Mouse (Mus musculus) adrenal gland, adult (tissue): ENCODE data around the gene Fkbpl.

Experiments used
- DNase-seq, 2 experiments: peaks; one replicate each; pipeline ENCODE4 v3.0.0; 2022 to 2023; ENCODE audit warnings: low spot score in 1 of 2; ENCODE audit not compliant: inconsistent age in 2 of 2

The Fkbpl gene

DNA sequence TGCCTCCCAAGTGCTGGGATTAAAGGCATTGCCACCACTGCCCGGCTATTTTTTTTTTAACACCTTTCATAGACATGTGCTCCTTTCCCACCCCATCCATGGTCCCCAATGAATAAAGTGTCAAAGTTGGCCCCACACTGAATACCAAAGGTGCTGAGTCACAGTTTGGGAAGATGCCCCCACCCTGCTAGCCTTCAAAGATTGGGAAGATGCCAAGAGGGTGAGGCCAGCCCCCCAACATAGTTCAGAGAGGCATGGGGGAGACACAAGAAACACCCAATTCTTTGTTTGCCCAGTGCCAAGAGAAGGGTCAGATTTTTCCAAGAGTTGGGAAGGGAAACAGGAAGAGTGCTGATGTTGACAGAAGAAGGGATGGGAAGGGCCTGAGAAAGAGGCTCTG is 17.9 kb downstream of the Fkbpl start:
- DNase-seq = no peak

DNA sequence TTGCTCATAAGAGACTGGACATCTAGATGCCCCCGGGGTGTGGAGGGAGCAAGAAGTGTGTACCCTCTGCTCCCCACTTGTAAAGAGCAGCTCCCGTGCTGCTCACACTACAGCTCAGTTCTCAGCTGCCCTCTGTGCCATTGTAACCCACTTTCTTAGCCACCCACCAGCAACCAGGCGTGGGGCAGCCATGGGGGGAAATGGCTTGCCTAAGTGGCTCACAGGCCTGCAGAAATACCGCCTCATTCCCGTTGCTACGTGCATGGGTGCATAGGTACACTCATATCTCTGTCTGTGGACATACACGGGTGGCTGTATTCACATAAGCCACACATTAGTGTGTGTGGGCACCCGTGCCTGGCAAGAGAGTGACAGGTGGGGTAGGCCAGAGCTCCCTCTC is 18.4 kb downstream of the Fkbpl start:
- no peak for DNase-seq

DNA sequence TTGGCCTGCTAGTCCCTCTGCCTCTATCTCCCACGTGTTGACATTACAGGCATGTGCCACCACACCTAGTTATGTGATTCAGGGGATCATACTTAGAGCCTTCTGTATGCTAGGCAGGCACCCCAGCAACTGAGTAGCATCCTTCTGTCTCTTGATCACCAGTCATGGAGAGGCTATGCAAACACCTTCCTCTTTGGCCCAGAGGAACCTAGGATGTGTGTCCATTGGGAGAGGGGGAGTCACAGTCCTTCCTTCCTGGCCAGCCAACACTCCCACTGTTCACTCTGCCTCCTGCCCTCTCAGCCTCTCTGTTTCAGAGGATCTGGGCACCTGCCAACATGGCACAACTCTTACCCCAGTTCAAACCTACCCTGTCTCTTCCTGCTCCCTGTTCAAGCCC is 19.0 kb downstream of the Fkbpl start:
- DNase-seq = no peak

DNA sequence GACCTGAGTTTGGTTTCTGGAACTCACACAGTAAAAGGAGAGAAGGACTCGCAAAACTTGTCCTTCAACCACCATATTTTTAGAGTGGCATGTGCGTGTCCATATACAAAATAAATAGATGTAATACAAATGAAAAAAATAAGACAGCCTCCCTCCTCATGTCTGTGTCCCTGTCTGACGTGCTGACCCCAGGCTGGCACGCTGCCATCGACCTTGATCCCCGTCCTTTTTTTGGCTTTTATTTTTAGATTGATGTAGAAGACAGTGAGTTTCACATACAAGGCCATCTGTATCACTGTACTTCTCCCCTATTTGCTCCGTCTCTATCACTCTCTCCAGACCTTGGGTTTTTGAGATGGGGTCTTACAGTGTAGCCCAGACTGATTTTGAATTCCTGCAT is 19.9 kb downstream of the Fkbpl start:
- DNase-seq = peak; percentile 75 to 79

DNA sequence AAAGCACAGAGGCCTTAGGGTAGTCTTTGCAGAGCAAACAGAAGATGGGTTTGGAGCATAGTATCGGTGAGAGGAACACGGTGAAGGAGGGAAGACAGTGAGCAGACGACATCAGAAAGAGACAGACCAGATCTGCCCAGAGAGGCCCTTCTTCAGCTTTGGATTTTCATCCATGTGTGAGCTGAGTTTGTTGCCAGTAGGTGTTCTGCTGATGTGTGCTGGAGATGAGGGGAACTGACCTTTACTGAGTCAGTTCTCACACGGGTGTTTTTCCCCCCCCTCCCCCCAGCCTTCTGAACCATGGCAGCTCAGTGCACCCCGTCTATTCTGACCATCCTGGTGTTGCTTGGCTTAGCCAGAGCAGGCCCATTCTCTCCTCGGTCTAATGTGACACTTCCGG is 25.7 kb downstream of the Fkbpl start, which contains the start of gene Tnxb:
TSS of gene Tnxb (plus strand) at position 301 of the 400 bp plus-strand sequence.
- no peak for DNase-seq

DNA sequence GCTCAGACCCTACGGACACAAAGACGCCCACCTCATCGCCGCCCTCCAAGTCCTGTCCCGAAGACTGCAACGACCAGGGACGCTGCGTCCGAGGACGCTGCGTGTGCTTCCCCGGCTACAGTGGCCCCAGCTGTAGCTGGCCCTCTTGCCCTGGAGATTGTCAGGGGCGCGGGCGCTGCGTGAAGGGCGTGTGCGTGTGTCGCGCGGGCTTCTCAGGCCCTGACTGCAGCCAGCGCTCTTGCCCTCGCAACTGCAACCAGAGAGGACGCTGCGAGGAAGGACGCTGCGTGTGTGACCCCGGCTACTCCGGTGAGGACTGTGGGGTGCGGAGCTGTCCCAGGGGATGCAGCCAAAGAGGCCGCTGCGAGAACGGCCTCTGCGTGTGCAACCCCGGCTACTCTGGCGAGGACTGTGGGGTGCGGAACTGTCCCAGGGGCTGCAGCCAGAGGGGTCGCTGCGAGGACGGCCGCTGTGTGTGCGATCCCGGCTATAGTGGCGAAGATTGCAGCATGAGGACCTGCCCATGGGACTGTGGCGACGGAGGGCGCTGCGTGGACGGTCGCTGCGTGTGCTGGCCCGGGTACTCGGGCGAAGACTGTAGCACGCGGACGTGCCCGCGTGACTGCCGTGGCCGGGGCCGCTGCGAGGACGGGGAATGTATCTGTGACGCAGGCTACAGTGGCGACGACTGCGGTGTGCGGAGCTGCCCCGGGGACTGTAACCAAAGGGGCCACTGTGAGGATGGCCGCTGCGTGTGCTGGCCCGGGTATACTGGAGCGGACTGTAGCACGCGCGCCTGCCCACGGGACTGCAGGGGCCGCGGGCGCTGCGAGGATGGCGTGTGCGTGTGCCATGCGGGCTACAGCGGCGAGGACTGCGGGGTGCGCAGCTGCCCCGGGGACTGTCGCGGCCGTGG is 26.8 kb downstream of the Fkbpl start:
- no peak for DNase-seq

GRCm38 (mm10) chr17:34672246-34672792 is 27.8 kb downstream of the Fkbpl start:
- no peak for DNase-seq

DNA sequence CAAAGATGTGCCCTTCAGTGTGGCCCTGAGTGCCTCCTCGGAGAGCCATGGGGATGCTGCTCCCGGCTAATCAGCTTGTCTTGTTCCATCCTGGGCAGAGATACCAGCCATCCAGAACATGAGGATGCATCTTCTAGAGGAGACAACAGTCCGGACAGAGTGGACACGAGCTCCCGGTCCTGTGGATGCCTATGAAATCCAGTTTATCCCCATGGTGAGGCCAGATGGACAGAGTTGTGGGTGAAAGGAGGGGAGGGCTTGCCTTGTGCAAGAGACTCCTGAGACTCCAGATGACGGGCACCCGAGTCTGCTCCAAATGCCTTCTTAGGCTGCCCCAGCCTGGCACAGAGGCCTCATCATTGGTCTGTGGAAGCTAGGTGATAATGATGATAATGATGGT is 28.6 kb downstream of the Fkbpl start:
- no peak for DNase-seq

DNA sequence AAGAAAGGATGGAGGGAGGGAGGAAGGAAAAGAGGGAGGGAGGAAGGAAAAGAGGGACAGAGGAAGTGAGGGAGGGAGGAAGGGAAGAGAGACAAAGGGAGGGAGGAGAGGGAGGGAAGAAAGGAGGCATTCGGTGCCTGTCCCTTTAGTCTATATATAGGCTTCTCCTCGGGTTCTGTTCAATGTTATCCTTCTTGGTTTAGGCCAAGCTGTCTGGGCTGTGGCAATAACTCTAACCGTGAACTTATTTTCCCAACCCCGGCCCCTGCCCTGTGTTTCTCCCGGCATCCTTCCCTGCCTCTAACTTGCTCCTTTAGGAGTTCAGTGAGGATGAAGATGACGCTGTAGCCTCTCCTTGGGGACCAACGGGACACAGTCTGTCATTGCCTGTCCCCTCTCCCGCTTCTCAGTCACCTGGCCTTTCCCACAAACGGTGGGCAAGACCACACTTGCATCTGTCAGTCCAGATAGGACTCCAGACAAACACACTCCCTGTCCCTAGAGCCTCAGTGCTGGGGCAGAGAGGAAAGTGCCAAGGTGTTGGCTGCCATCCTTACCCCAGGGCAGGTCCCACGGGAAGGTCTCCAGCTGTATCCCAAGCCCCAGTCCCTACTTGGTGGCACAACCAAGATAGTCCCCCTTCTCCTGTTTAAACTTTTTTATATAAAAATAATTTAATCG is 30.1 kb downstream of the Fkbpl start:
- DNase-seq = no peak

DNA sequence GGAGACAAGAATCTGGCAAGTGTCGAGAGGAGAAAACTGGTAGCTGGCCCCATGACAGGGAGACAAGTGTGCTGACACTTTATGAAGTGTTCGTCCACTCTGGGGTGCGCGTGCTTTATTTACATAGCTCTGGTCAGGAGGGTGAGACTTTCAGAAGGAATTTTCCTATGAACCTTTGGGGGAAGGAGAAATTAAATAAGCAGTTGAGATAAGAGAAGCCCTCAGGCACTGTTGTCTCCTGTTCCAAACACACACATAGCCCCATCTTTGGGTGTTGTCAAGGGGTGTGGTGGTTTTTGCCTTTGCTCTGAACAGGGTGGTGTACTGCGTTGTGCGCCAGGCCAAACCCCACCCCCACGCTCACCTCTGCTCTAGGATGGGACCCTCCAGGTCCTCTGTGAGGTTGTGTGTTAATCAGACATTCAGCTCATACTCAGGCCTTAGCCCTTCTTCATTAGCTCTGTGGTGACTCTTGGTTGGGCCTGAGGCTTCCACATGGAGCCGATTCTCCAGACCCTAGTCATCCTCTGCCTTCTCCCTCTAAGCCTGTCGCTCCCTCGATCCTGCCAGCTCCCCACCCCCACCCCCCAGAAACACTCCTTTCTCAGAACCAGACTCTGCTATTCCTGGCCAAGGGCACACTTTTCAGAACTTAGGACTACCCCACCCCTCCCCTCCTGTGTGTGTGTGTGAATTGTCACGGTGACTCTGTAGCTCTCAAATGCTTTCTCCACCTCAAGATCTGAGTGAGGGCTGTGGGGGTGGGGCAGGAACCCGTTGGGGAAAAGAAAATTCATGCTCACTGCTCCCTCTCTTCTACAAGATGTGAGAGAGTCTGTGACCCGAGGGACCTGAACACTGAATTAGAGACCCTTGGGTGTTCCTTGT is 30.9 kb downstream of the Fkbpl start:
- no peak for DNase-seq

DNA sequence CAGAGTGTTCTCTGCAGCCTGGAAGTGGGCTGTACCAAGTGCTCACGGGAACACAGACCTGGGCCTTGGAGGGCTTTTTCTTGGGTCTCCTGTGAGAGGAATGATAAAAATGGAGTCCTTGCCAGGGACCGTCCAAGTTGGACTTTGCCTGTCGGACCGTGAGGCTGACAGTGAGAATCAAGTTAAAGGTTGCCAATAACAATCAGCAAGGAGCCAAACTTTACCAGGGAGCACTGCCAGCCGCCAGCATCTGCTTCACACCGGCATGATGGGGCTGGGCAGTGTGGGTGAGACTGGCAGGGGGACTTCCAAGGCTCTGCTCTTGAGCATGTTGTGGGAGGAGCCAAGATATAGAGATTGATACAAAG is 31.5 kb downstream of the Fkbpl start:
- DNase-seq = no peak

DNA sequence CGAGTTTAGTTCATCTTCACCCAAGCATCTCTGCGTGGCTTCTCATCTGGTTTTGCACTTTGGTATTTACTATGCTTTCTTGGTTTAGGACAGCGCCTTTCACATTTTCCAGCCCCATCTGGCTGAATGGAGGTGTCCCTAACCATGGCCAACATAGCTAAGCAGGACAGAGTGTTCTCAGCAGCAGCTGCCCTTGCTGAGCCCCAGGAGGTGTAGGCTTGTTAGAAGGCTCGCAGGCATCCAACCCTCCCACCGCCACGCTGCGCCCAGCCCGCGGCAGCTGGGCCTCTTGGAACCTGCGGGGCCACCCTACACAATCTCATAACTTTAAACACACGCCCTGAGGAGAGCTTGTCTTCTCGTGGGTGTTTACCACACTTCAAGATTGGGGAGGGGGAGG is 32.1 kb downstream of the Fkbpl start:
- DNase-seq = no peak

DNA sequence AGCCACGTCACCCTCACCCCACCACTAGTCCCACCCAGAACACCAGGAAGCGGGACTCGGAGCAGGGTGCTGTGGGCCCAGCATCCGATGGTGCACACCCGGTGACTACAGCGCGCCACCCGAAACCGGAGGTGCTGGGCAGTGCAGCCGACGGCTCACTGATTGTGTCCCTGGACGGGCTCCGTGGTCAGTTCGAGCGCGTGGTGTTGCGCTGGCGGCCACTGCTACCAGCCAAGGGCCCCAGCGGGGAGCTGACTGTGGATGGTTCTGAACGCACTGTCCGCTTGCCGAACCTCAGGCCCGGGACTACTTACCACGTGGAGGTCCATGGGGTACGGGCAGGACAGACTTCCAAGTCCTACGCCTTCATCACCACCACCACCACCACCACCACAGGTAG is 35.6 kb downstream of the Fkbpl start:
- DNase-seq = no peak

- DNase-seq = no peak
Measured at GRCm38 (mm10) chr17:34680621-34681020, 36.1 kb downstream of the Fkbpl start.

DNA sequence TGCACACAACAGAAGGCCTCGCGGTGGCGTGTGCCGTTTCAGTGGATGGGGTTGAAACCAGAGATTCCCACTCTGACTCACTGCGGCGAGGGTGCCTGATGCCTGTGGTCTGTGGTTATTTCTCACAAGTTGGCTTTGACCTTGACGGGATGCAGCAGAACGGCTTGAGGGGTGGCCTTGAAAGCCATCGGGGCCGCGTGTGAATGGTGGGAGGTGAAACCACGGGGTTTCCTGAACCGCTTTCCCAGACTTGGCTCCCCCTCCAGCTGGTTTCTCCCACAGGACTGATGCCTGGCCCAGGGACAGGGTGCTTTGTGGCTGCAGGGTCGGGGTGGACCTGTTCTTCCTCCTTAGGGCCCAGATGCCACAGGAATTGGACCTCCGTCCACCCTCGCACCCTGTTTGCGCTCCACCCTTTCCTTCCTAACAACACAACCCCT is 36.6 kb downstream of the Fkbpl start:
- peak; percentile 85 to 89 for DNase-seq

DNA sequence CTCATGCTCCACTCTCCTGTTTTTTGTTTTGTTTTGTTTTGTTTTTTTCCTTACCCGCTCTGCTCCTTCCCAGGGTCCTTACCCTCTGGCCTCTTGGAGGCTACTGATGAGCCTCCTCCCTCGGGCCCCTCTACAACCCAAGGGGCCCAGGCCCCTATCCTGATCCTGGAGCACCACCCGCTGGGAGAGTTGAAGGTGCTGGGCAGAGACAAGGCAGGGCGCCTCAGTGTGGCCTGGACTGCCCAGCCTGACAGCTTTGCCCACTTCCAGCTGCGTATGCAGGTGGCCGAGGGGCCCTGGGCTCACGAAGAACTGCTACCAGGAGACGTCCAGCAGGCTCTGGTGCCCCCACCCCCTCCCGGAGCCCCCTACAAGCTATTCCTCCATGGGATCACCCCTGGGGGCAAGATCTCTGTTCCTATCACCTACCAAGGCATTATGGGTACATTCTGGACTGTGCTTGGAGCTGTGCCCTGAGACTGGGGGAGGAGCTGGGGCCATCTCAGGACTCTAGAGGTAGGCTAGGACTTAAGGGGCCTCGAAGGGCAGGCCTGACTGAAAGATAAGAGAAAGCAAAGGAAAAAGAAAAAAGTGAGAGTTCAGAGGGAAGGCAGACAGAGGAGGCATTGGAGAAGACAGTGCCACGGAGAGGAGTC is 37.4 kb downstream of the Fkbpl start:
- DNase-seq = peak in 1 of 2 experiments; percentile 48

DNA sequence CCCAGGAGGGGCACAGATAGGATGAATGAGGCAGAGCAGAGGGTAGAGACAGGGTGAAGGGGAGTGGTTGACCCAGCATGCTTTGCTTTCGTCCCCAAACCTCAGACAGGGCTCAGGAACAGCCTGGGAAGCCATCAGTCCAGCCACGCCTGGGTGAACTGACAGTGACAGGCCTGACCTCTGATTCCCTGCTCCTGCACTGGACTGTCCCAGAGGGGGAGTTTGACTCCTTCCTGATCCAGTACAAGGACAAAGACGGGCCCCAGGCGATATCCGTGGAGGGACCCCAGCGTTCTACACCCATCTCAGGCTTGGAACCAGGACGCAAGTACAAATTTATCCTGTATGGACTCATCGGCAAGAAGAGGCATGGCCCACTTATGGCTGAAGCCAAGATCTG is 38.6 kb downstream of the Fkbpl start:
- DNase-seq = no peak

DNA sequence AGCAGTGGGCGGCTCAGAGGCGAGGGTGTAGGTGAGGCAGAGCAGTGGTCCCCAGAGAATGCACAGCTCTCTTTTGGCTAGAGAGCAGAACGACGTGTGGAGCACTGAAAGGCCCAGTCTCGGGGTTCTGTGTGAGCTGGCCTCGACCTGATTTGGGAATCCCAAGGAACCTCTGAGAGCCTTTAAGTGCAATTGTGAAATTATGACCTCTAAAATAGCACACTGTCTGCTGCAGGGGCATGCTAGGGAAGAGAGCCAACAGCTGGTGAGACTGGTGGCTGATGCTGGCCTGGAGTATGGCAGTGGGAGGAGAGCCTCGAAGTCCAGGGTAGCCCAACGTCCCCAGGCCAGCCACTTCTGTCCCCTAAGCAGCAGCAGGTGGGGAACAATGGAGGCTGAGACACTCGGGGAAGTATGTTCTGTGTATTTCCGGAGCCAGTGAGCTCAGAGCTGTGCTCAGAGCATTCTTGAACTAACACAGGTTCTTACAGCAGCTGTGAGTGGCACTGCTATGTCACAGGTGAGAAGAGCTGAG is 39.2 kb downstream of the Fkbpl start:
- no peak for DNase-seq

GRCm38 (mm10) chr17:34684253-34684893 is 39.8 kb downstream of the Fkbpl start:
- peak; percentile 55 to 65 for DNase-seq
